Mouse (Mus musculus) neural tube, embryonic 11.5 days (tissue): Measurements from ENCODE around the gene Edem2. TPM values are rescaled to one million over a fixed set of nuclear protein-coding genes. Genes with fewer than 3 reads are reported as not detected.
"Not testable (repeated sequence)": the region's sequence is repeated elsewhere in the genome, so short reads cannot be mapped to it uniquely, and the experiment has no call there.

ENCODE experiments used
- ATAC-seq: fragments of 200-750 bp; cut with Nextera tagmentation; 2 replicates; pipeline ENCODE4 v1.8.0; 2017; ENCODE audit warnings: moderate number of reproducible peaks, mild to moderate bottlenecking, moderate TSS enrichment, moderate library complexity; ENCODE audit not compliant: insufficient read depth, low FRiP score, low TSS enrichment
- DNase-seq: peaks from one replicate; pipeline ENCODE4 v3.0.0-alpha.2; 2015; ENCODE audit warnings: low spot score
- H3K27ac ChIP-seq: fragments of 300-500 bp; sonication (generic); 2 replicates; pipeline ENCODE4 v1.5.1; 2014; ENCODE audit warnings: low read depth, mild to moderate bottlenecking, low read length
- H3K27me3 ChIP-seq: fragments of 300-500 bp; sonication (generic); 2 replicates; pipeline ENCODE4 v1.6.1; 2014; ENCODE audit warnings: mild to moderate bottlenecking, low read length, mixed read lengths; ENCODE audit not compliant: control insufficient read depth, insufficient read depth
- H3K36me3 ChIP-seq: fragments of 300-500 bp; sonication (generic); 2 replicates; pipeline ENCODE4 v1.6.1; 2014; ENCODE audit warnings: mild to moderate bottlenecking, low read length, moderate library complexity, mixed read lengths; ENCODE audit not compliant: control insufficient read depth, insufficient read depth
- H3K4me1 ChIP-seq: fragments of 300-500 bp; sonication (generic); 2 replicates; pipeline ENCODE4 v1.6.1; 2014; ENCODE audit warnings: low read length, mixed read lengths; ENCODE audit not compliant: control insufficient read depth, insufficient read depth
- H3K4me2 ChIP-seq: fragments of 300-500 bp; sonication (generic); 2 replicates; pipeline ENCODE4 v1.6.1; 2014; ENCODE audit warnings: low read depth, mild to moderate bottlenecking, moderate library complexity
- H3K4me3 ChIP-seq: fragments of 300-500 bp; sonication (generic); 2 replicates; pipeline ENCODE4 v1.5.1; 2014; ENCODE audit warnings: low read depth, low read length
- H3K9ac ChIP-seq: fragments of 300-500 bp; sonication (generic); 2 replicates; pipeline ENCODE4 v1.6.1; 2014; ENCODE audit warnings: mild to moderate bottlenecking, low read length
- H3K9me3 ChIP-seq: fragments of 300-500 bp; sonication (generic); 2 replicates; pipeline ENCODE4 v1.6.1; 2016; ENCODE audit warnings: low read length; ENCODE audit not compliant: control insufficient read depth
- WGBS: fragments of 180-500 bp; shearing (Covaris S2); extraction: QIAGEN DNeasy Blood & Tissue Kit; methylation state at CpG from one replicate; pipeline ENCODE4 v1.1.7; 2014; 5-methylcytosine and 5-hydroxymethylcytosine counted together
- polyA plus RNA-seq: library from polyadenylated mRNA; unstranded; fragments of >200 nt; fragmentation: Nextera tagmentation; extraction: Ambion mirVana; gene quantifications from 2 replicates; pipeline ENCODE4 v1.2.1, GENCODE M21; 2014

The Edem2 gene
- polyA plus RNA-seq, 1 experiment from 2014 or later, result 36.0 TPM

DNA sequence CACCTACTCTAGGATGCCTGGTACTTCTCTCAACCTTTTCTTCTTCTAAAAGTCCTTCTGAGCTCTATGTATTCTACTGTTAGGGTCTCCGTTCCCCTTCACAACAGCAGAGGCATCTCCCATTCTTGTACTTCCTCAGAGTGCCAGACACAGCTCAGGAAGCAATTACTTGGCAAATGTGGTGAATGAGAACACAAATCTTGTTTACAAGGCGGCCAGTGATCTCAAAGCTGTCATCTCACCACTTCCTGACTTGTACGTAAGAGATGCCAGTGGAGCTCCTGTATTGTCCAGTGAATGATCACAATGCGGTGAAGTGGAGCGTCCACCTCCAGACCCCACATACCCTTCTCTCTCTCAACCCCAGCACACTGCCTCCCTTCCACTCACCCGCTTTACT is 4.7 kb downstream of the Edem2 start:
- no peaks in the 10 kb centered on the region for H3K9me3 ChIP-seq
- 0 out of 2 replicates have a peak, but pooled peaks cover 3% of the 10 kb centered on the region for H3K4me1 ChIP-seq
- 86% methylated on average over 6 of the region's 6 CpGs for WGBS
- H3K4me2 ChIP-seq, result no peak overlapping the region
- no peak for DNase-seq
- no peak overlapping the region for H3K4me3 ChIP-seq
- ATAC-seq, result no peak
- H3K9ac ChIP-seq, result no peak overlapping the region
- no peaks in the 10 kb centered on the region for H3K27me3 ChIP-seq
- H3K36me3 ChIP-seq, result no peaks in the 10 kb centered on the region; the same call in 1 of the 2 replicates
- no peak overlapping the region for H3K27ac ChIP-seq

DNA sequence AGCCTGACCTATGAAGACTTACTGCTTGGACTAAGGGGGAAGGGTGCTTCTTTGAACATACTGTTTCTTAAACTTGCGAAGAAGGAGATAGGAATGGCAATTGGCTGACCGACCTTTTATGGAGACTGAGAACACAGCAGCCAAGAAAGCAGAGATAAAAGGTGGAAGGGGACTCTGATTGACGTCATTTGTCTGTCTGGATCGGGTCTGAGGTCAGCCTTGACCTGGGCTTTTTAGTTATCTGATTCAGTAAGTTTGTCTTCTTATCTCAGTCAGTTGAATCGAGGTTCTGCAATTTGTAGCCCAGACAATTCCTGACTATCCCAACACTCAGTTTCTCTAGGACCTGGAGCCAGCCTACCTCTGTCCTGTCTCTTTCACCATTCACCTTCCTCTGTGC is 5.2 kb downstream of the Edem2 start:
- Histone ChIP-seq H3K9ac (no peak overlapping the region), H3K27ac (no peak overlapping the region), H3K27me3 (no peaks in the 10 kb centered on the region), H3K4me3 (no peak overlapping the region), H3K36me3 (no peaks in the 10 kb centered on the region; the same call in 1 of the 2 replicates), H3K4me2 (no peak overlapping the region), H3K9me3 (no peaks in the 10 kb centered on the region), H3K4me1 (0 out of 2 replicates have a peak, but pooled peaks cover 3% of the 10 kb centered on the region)
- ATAC-seq, result no peak
- 86% methylated on average over 5 of the region's 5 CpGs for WGBS
- DNase-seq, result no peak

DNA sequence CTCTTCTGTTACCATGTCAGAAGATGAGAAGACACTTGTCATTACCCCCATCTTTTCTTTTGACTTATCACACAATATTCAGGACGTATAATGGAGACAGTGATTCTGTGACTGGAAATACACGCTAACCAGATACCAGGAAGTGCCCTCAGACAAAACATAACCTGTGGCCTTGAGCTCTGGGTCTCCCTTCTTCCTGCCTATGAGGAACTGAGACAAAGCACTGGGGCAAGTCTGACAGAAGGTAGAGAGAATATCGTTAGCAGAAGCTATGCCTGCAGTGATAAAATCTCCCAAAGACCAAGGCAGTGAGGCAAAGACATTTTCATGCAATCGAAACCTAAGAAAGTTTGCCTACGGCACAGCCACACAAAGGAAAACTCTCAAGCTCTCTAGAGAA is 8.7 kb downstream of the Edem2 start:
- Histone ChIP-seq H3K9ac (no peak overlapping the region), H3K4me3 (no peak overlapping the region), H3K27ac (no peak overlapping the region), H3K4me2 (no peak overlapping the region), H3K27me3 (no peaks in the 10 kb centered on the region), H3K9me3 (no peaks in the 10 kb centered on the region), H3K36me3 (no peaks in the 10 kb centered on the region; the same call in 1 of the 2 replicates), H3K4me1 (no peaks in the 10 kb centered on the region)
- no peak for DNase-seq
- ATAC-seq, result no peak
- WGBS, result 92% methylated on average over 5 of the region's 5 CpGs

GRCm38 (mm10) chr2:155717082-155717990 is 11.9 kb downstream of the Edem2 start:
- Histone ChIP-seq H3K4me1 (no peaks in the 10 kb centered on the region), H3K9ac (no peak overlapping the region), H3K36me3 (no peaks in the 10 kb centered on the region; the same call in 1 of the 2 replicates), H3K4me2 (no peak overlapping the region), H3K27ac (no peak overlapping the region), H3K4me3 (no peak overlapping the region), H3K9me3 (no peaks in the 10 kb centered on the region), H3K27me3 (no peaks in the 10 kb centered on the region)
- ATAC-seq (no peak), DNase-seq (no peak)
- WGBS, result 87% methylated on average over 12 of the region's 12 CpGs

DNA sequence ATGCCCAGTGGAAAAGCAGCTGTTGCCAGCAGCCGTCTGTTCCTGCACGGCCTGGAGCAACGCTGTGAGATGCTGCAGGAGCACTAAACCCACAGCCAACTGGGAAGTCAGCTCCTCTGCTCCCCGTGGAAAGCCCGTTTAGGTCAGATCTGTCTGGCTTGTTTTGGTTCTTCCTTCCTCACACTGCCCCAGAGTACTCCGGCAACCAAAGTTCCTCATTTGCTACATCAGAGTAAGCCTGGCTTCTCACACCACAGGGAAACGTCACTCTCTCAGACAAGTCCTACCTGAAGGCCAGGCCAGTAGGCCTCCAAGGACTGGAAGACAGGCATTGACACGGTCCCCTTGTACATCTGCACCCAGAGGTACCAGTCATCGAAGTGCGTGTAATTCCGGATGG is 18.7 kb downstream of the Edem2 start:
- Histone ChIP-seq H3K27me3 (no peaks in the 10 kb centered on the region), H3K36me3 (0 out of 2 replicates have a peak, but pooled peaks cover 2% of the 10 kb centered on the region), H3K4me1 (no peaks in the 10 kb centered on the region), H3K9ac (no peak overlapping the region), H3K9me3 (no peaks in the 10 kb centered on the region), H3K4me3 (no peak overlapping the region), H3K27ac (no peak overlapping the region), H3K4me2 (no peak overlapping the region)
- DNase-seq, result no peak
- ATAC-seq, result no peak
- 93% methylated on average over 11 of the region's 11 CpGs for WGBS

GRCm38 (mm10) chr2:155707251-155707650 is 22.0 kb downstream of the Edem2 start:
- Histone ChIP-seq H3K27me3 (no peaks in the 10 kb centered on the region), H3K4me3 (no peak overlapping the region), H3K4me1 (no peaks in the 10 kb centered on the region), H3K36me3 (0 out of 2 replicates have a peak, but pooled peaks cover 2% of the 10 kb centered on the region), H3K9me3 (no peaks in the 10 kb centered on the region), H3K4me2 (no peak overlapping the region), H3K27ac (no peak overlapping the region), H3K9ac (no peak overlapping the region)
- no peak for DNase-seq
- 88% methylated on average over 4 of the region's 4 CpGs for WGBS
- ATAC-seq, result no peak

DNA sequence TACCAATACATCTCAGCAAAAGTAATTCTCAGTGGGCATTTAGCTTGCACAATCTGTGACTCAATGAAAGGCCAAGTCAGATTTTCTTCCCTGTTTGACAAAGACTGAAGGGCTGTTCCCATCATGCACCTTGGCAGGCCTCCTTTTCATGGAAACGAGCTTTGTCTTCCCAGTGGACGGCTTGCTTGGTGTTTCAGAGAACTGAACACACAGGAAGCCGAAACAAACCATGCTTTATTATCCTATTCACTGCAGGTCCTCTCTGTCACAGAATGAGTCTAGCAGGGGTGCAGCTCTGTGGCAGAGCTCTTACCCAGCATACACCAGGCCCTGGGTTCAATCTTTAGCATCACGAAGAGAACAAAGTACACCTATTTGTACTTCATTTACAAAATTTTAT is 25.6 kb downstream of the Edem2 start:
- Histone ChIP-seq H3K9ac (no peak overlapping the region), H3K4me3 (no peak overlapping the region), H3K27ac (no peak overlapping the region), H3K9me3 (no peaks in the 10 kb centered on the region), H3K36me3 (no peaks in the 10 kb centered on the region), H3K4me2 (no peak overlapping the region), H3K27me3 (no peaks in the 10 kb centered on the region), H3K4me1 (no peaks in the 10 kb centered on the region)
- WGBS, result 29% methylated on average over 4 of the region's 4 CpGs
- ATAC-seq, result no peak
- DNase-seq, result peak; percentile 55

GRCm38 (mm10) chr2:155701399-155701919 is 27.8 kb downstream of the Edem2 start:
- H3K4me3 ChIP-seq, result no peak overlapping the region
- H3K27me3 ChIP-seq, result no peaks in the 10 kb centered on the region
- no peaks in the 10 kb centered on the region for H3K36me3 ChIP-seq
- ATAC-seq, result no peak
- H3K27ac ChIP-seq, result no peak overlapping the region
- 92% methylated on average over 19 of the region's 19 CpGs for WGBS
- no peak overlapping the region for H3K9ac ChIP-seq
- no peaks in the 10 kb centered on the region for H3K9me3 ChIP-seq
- DNase-seq, result no peak
- no peaks in the 10 kb centered on the region for H3K4me1 ChIP-seq
- H3K4me2 ChIP-seq, result no peak overlapping the region

DNA sequence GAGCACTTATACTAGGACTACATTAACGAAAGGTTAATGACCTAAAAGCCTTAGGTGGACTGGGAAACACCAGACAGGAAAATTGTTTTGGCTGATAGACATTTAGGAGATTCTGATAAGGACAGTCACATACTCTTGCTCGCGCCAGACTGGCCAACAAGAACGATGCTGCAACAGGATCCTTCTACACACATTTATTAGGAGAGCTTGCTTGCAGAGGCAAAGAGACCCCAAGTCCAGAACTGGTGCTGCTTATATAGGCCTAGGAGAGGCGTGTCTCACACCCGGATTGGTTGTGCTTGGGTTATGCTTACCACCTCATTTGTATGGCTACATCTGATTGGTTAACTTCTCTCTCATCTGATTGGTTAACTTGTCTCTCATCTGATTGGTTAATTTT is 30.8 kb downstream of the Edem2 start:
- 91% methylated on average over 6 of the region's 6 CpGs for WGBS
- DNase-seq, H3K9ac ChIP-seq, H3K36me3 ChIP-seq, H3K4me1 ChIP-seq, H3K27ac ChIP-seq, H3K4me2 ChIP-seq, H3K9me3 ChIP-seq, ATAC-seq, H3K4me3 ChIP-seq, H3K27me3 ChIP-seq: not testable (repeated sequence)
